Mouse (Mus musculus): ENCODE results near the gene Gm2007. TPM values are rescaled to one million over a fixed set of nuclear protein-coding genes. Genes with fewer than 3 reads are reported as not detected.
"Not testable (repeated sequence)": the region's sequence is repeated elsewhere in the genome, so short reads cannot be mapped to it uniquely, and the experiment has no call there.

Gm2007 gene
- not detected in 2 replicates for polyA plus RNA-seq (2012; rRNA removed)
- polyA plus RNA-seq (2014; fragmentation: Nextera tagmentation; extraction: Ambion mirVana): not detected in 2 replicates

GRCm38 (mm10) chr2:175741237-175741636 is at the start of gene Gm2007:
Gene Gm2007, plus strand, starts transcription at chr2:175741537.
- not testable (repeated sequence) for H3K27ac ChIP-seq (replicated peaks; ENCODE audit: low read depth, low read length); H3K9ac ChIP-seq (ENCODE audit: low read depth, low read length, severe bottlenecking); H3K4me2 ChIP-seq (replicated peaks; ENCODE audit: low read depth, low read length, severe bottlenecking); H3K4me1 ChIP-seq (ENCODE audit: control insufficient read depth, insufficient read depth, low read length); H3K9me3 ChIP-seq (ENCODE audit: control insufficient read depth, low read length); DNase-seq (ENCODE audit: low spot score); ATAC-seq (ENCODE audit: low FRiP score, low read depth); H3K36me3 ChIP-seq (ENCODE audit: control insufficient read depth, insufficient read depth, low read length); H3K27me3 ChIP-seq (ENCODE audit: control insufficient read depth, insufficient read depth, low read length); H3K4me3 ChIP-seq (replicated peaks; ENCODE audit: low read length)
- WGBS: no CpG with 5 or more reads among the region's 2 CpGs

- DNase-seq (ENCODE audit: low spot score); H3K9me3 ChIP-seq (ENCODE audit: control insufficient read depth, low read length); H3K27me3 ChIP-seq (ENCODE audit: control insufficient read depth, insufficient read depth, low read length); H3K4me3 ChIP-seq (replicated peaks; ENCODE audit: low read length); H3K36me3 ChIP-seq (ENCODE audit: control insufficient read depth, insufficient read depth, low read length); H3K4me1 ChIP-seq (ENCODE audit: control insufficient read depth, insufficient read depth, low read length); H3K4me2 ChIP-seq (replicated peaks; ENCODE audit: low read depth, low read length, severe bottlenecking); H3K27ac ChIP-seq (replicated peaks; ENCODE audit: low read depth, low read length); H3K9ac ChIP-seq (ENCODE audit: low read depth, low read length, severe bottlenecking); ATAC-seq (ENCODE audit: low FRiP score, low read depth): not testable (repeated sequence)
- no CpG with 5 or more reads among the region's 9 CpGs for WGBS
Measured at GRCm38 (mm10) chr2:175703546-175703945, 37.8 kb upstream of the Gm2007 start, which contains the start of gene Zfp969. Gene Zfp969, minus strand, starts transcription at chr2:175703646.

DNA sequence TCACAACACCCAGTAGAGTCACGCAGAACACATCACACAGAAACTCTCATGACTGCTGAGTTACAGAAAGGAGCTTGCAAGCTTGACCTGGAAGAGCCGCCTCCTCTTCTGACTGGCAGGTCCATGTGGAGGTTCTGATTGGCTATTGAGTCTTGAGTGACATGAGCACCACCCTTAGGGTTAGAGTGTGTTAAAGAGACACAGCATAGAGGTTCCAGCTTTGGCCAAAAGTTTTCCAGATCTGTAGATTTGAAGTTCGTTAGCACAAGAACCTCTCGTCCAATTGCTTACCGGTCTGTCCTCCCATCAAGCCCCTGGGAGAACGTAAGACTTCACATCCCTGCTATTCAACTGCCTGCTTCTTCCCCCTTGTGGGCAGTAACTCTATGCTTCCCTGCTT is 59.7 kb downstream of the Gm2007 start, which contains the start of gene Gm14288:
TSS of gene Gm14288 (minus strand) at position 101 of the 400 bp plus-strand sequence.
- not testable (repeated sequence) for ATAC-seq (ENCODE audit: low FRiP score, low read depth); H3K27ac ChIP-seq (replicated peaks; ENCODE audit: low read depth, low read length)
- WGBS: no CpG with 5 or more reads among the region's 6 CpGs

More for the DNA sequence above, 59.7 kb downstream of the Gm2007 start, which contains the start of gene Gm14288:
- not testable (repeated sequence) for H3K27me3 ChIP-seq (ENCODE audit: control insufficient read depth, insufficient read depth, low read length); H3K4me1 ChIP-seq (ENCODE audit: control insufficient read depth, insufficient read depth, low read length); H3K36me3 ChIP-seq (ENCODE audit: control insufficient read depth, insufficient read depth, low read length); H3K4me2 ChIP-seq (replicated peaks; ENCODE audit: low read depth, low read length, severe bottlenecking); DNase-seq (ENCODE audit: low spot score); H3K4me3 ChIP-seq (replicated peaks; ENCODE audit: low read length); H3K9ac ChIP-seq (ENCODE audit: low read depth, low read length, severe bottlenecking); H3K9me3 ChIP-seq (ENCODE audit: control insufficient read depth, low read length)

Other genes with a start within 250 kb of the Gm2007 start
- gene Gm11007, start 97.6 kb upstream of the Gm2007 start, polyA plus RNA-seq (2012; rRNA removed): not detected in 2 replicates
- gene Gm11007, start 97.6 kb upstream of the Gm2007 start, polyA plus RNA-seq (2014; fragmentation: Nextera tagmentation; extraction: Ambion mirVana): not detected in 2 replicates
- gene Zfp969, start 37.9 kb upstream of the Gm2007 start, polyA plus RNA-seq (2012; rRNA removed): not detected in 2 replicates
- 22.6 and 32.5 TPM in 2 replicates for gene Zfp969, start 37.9 kb upstream of the Gm2007 start, polyA plus RNA-seq (2014; fragmentation: Nextera tagmentation; extraction: Ambion mirVana)
- gene Gm14288, start 59.6 kb downstream of the Gm2007 start, polyA plus RNA-seq (2012; rRNA removed): 3.2 and 5.1 TPM in 2 replicates
- 2.5 and 6.2 TPM in 2 replicates for gene Gm14288, start 59.6 kb downstream of the Gm2007 start, polyA plus RNA-seq (2014; fragmentation: Nextera tagmentation; extraction: Ambion mirVana)
- 5.1 and 5.5 TPM in 2 replicates for gene Gm6710, start 127.7 kb downstream of the Gm2007 start, polyA plus RNA-seq (2012; rRNA removed)
- 18.7 and 23.2 TPM in 2 replicates for gene Gm6710, start 127.7 kb downstream of the Gm2007 start, polyA plus RNA-seq (2014; fragmentation: Nextera tagmentation; extraction: Ambion mirVana)
- 3.3 and 7.0 TPM in 2 replicates for gene Zfp966, start 189.6 kb downstream of the Gm2007 start, polyA plus RNA-seq (2012; rRNA removed)
- gene Zfp966, start 189.6 kb downstream of the Gm2007 start, polyA plus RNA-seq (2014; fragmentation: Nextera tagmentation; extraction: Ambion mirVana): 2.6 and 3.9 TPM in 2 replicates
- gene Gm2026, start 223.8 kb downstream of the Gm2007 start, polyA plus RNA-seq (2012; rRNA removed): 6.0 and 7.3 TPM in 2 replicates
- 20.1 and 25.4 TPM in 2 replicates for gene Gm2026, start 223.8 kb downstream of the Gm2007 start, polyA plus RNA-seq (2014; fragmentation: Nextera tagmentation; extraction: Ambion mirVana)